Mouse (Mus musculus) embryonic fibroblast, embryonic 13.5 days (primary cell): ENCODE measurements around the gene Rasl11a.

ENCODE experiments used
- CTCF ChIP-seq: IDR thresholded peaks from 2 replicates; pipeline ENCODE4 v1.5.1; 2011; ENCODE audit warnings: mild to moderate bottlenecking, control low read depth, low read length, moderate library complexity, borderline replicate concordance; ENCODE audit not compliant: insufficient read depth
- POLR2A ChIP-seq: IDR thresholded peaks from 2 replicates; pipeline ENCODE4 v1.6.1; 2011; ENCODE audit warnings: low read depth, mild to moderate bottlenecking, control low read depth, low read length, moderate library complexity

DNA sequence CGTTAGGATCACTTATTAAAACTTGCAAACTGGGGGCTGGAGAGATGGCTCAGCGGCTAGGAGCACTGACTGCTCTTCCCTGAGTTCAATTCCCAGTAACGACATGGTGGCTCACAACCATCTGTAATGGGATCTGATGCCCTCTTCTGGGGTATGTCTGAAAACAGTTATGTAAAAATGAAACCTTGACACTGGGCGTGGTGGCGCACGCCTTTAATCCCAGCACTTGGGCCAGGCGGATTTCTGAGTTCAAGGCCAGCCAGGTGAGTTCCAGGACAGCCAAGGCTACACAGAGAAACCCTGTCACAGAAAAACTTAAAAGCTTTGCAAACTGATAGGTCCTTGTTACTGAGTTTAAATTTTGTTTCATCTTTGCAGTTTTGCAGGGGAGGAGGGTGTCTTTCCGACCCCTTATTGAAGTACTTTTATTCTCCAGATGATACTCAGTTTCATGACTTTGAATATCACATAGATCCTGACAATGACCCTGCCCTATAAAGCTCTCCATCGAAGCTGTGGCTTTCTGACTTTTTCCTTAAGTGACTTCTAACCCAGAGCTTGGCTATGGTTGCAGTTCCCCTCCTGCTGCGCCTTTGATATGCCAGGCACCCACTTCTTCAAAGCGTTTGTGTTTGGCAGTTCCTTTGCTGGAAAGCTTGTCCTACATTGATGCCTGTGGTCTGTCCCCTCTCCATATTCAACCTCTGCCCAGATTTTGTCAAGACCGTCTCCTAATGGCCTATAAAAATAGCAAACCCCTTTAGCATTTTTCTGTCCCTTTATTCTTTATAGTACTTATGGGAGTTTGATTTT lies 5.8 kb upstream of the Rasl11a start:
- TF ChIP-seq POLR2A (no peak), CTCF (no peak)
